Mouse (Mus musculus) adrenal gland, postnatal 36 days (tissue): ENCODE results near the gene Ube2f. TPM values are rescaled to one million over a fixed set of nuclear protein-coding genes. Genes with fewer than 3 reads are reported as not detected.

Experiments
- DNase-seq, 2 experiments: peaks; one replicate each; pipeline ENCODE4 v3.0.0; 2021; ENCODE audit warnings: mixed read lengths in 1 of 2
- long read RNA-seq, 2 experiments: library from polyadenylated mRNA; stranded (forward); transcript quantifications; one replicate each; pipeline ENCODE4 v2.0.0; 2021; ENCODE audit warnings: borderline sequencing depth in 2 of 2
- total RNA-seq, 2 experiments: library from RNA; stranded (reverse); gene quantifications; 2 replicates each; pipeline ENCODE4 v1.2.3; 2021

The Ube2f gene
- 10 to 100 TPM; 72.8 to 94.6 TPM for total RNA-seq
- long read RNA-seq, experiment 1, full-length matches to known transcripts: 66 of 90 reads
- long read RNA-seq, experiment 1, partial matches to known transcripts: 5 of 90 reads
- long read RNA-seq, experiment 1, other reads (novel, unspliced or antisense): 19 of 90 reads
- long read RNA-seq, experiment 2, full-length matches to known transcripts: 19 of 30 reads
- long read RNA-seq, experiment 2, partial matches to known transcripts: 1 of 30 reads
- long read RNA-seq, experiment 2, other reads (novel, unspliced or antisense): 10 of 30 reads

- DNase-seq: peak; percentile 92 to 96
Measured at GRCm38 (mm10) chr1:91249564-91250414, at the start of gene Ube2f. Ube2f (plus strand) TSS chr1:91250304.

- no peak for DNase-seq
Measured at GRCm38 (mm10) chr1:91201122-91201521, 49.0 kb upstream of the Ube2f start.

GRCm38 (mm10) chr1:91204221-91204765, 45.8 kb upstream of the Ube2f start:
- DNase-seq: no peak

- no peak for DNase-seq
Measured at GRCm38 (mm10) chr1:91205651-91206050, 44.5 kb upstream of the Ube2f start.

GRCm38 (mm10) chr1:91206336-91206735, 43.8 kb upstream of the Ube2f start:
- DNase-seq: no peak

GRCm38 (mm10) chr1:91206873-91207272, 43.2 kb upstream of the Ube2f start:
- no peak for DNase-seq

GRCm38 (mm10) chr1:91207334-91208074, 42.6 kb upstream of the Ube2f start:
- DNase-seq: peak; percentile 7 to 38

- peak in 1 of 2 experiments; percentile 14 for DNase-seq
Measured at GRCm38 (mm10) chr1:91209343-91209742, 40.8 kb upstream of the Ube2f start.

- DNase-seq: peak; percentile 38 to 72
Measured at GRCm38 (mm10) chr1:91209785-91210184, 40.3 kb upstream of the Ube2f start.

- peak; percentile 53 to 62 for DNase-seq
Measured at GRCm38 (mm10) chr1:91211099-91211498, 39.0 kb upstream of the Ube2f start.

GRCm38 (mm10) chr1:91211591-91212008, 38.5 kb upstream of the Ube2f start:
- DNase-seq: peak in 1 of 2 experiments; percentile 21

GRCm38 (mm10) chr1:91215264-91215663, 34.8 kb upstream of the Ube2f start:
- DNase-seq: no peak

GRCm38 (mm10) chr1:91215981-91216380, 34.1 kb upstream of the Ube2f start:
- DNase-seq: no peak

GRCm38 (mm10) chr1:91216504-91217267, 33.4 kb upstream of the Ube2f start:
- no peak for DNase-seq

GRCm38 (mm10) chr1:91219641-91220321, 30.3 kb upstream of the Ube2f start:
- DNase-seq: peak; percentile 47 to 56

GRCm38 (mm10) chr1:91220322-91220672, 29.8 kb upstream of the Ube2f start:
- no peak for DNase-seq

GRCm38 (mm10) chr1:91226562-91226961, 23.5 kb upstream of the Ube2f start:
- DNase-seq: no peak

GRCm38 (mm10) chr1:91227381-91228054, 22.6 kb upstream of the Ube2f start:
- no peak for DNase-seq

- no peak for DNase-seq
Measured at GRCm38 (mm10) chr1:91231142-91231541, 19.0 kb upstream of the Ube2f start.

GRCm38 (mm10) chr1:91231896-91232295, 18.2 kb upstream of the Ube2f start:
- DNase-seq: no peak
